Mouse (Mus musculus): Measurements from ENCODE around the gene Hist1h1c.

DNA sequence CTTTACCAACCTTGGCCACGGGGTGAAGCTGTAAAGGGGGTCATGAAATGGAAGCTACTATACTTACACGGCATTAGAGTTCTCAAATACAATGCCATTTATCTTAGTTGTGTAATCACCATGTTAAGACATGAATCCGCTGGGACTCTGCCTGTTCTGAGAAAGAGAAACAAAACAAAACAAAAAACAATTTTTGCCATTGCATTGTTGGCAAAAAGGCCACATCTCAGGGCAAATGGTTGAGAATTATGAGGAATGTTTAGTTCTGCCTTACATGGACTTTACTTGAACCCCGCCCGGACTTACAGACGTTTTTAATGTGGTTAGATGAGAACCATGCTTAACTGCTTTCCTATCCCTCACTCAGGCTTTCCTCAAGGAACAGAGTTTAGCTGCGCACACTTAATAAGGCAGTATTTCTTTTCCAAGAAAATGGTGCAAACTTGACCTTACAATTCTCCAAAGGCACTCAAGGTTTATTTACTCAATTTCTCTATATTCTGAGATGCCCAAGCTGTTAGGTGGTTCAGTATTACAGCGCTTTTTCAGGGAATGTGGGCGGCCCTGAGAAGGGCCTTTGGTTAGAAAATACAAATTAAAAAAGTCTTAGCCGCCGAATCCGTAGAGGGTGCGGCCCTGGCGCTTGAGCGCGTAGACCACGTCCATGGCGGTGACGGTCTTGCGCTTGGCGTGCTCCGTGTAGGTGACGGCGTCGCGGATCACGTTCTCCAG lies 21.8 kb downstream of the Hist1h1c start:
- no peak for TF ChIP-seq POLR2A (IDR thresholded peaks at IDR 0.05; ENCODE audit: extremely low read depth, insufficient read depth, low read length)
- no peak for TF ChIP-seq CTCF (IDR thresholded peaks at IDR 0.05; ENCODE audit: extremely low read depth, insufficient read depth, low read length)
